Mouse (Mus musculus): ENCODE measurements around the gene Pdia4.
"Not testable (repeated sequence)": the region's sequence is repeated elsewhere in the genome, so short reads cannot be mapped to it uniquely, and the experiment has no call there.

Pdia4 gene

DNA sequence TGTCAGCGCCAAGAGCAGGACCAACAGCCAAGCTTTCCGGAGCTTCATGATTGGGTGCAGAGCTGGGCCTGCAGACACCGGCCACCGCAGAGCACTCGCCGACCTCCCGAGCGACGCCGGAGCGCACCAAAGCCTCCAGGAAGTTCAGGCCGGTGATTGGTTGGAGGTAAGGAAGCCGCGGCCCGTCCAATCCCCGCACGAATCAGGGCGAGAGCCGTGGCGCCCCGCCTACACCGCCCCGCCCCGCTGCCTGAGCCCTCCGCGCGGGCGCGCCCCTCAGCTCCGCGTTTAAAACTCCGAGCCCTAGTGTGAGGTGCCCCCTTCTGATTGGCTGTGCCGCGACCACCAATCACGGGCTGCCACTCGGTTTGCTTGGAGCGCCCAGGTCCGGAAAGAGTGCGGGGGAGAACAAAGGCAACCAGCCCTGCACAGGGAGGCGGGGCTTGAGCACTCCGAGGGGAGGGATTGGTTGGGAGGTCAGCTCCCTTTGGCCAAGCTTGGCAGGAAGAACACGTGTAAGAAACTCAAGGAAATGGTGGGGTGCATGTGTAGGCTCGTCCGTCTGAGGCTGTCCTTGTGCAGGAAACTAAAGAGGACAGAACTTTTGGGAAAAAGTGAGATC is at the start of gene Pdia4:
Gene Pdia4, minus strand, starts transcription at position 174 of the 622 bp plus-strand sequence.
- DNase-seq, result peak; percentile 100

DNA sequence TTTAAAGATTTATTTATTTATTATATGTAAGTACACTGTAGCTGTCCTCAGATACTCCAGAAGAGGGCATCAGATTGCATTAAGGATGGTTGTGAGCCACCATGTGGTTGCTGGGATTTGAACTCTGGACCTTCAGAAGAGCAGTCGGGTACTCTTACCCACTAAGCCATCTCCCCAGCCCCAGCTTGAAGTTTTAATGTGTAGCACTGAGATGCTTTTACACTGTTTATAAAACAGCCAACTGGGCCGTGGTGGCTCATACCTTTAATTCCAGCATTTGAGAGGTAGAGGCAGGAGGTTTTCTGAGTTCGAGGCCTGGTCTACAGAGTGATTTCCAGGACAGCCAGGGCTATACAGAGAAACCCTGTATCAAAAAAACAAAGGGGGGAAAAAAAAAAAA is 44.5 kb upstream of the Pdia4 start:
- not testable (repeated sequence) for DNase-seq

DNA sequence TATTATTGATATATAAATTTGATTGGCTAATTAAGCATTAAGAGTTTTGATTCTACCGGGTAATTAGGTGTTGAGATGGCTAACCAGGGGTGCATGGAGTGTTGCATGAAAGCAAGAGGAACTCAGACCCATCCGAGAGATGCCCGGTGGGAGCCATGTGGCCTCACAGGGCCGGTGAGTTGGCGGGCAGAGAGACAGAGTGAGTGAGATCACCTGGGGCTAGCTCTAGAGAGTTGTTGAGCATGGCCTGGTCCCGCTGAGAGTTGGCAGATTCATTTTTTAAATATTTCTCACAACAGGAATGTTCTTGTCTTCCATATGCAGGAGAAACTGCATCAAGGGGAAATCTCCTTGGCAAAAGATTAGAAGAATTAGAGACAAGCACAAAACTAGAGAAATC is 44.0 kb upstream of the Pdia4 start:
- DNase-seq, result no peak

DNA sequence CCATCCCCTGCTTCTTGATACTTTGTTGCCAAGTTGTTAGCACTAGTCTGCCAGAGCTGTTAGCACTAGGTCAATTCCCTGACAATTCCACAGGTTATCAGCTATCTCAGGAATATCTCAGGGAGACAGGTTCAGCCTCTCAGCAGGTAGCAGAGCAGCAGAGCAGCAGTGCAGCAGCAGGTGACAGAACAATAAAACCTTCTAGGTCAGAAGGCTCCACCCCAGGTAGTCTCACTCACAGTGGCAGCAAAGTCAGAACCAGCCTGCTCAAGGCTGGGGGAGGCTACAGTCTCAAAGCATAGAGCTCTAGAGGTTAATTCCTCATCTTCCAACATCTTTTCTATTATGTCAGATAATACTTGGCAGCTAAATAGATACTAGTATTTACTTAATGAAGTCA is 32.5 kb upstream of the Pdia4 start:
- DNase-seq, result no peak

DNA sequence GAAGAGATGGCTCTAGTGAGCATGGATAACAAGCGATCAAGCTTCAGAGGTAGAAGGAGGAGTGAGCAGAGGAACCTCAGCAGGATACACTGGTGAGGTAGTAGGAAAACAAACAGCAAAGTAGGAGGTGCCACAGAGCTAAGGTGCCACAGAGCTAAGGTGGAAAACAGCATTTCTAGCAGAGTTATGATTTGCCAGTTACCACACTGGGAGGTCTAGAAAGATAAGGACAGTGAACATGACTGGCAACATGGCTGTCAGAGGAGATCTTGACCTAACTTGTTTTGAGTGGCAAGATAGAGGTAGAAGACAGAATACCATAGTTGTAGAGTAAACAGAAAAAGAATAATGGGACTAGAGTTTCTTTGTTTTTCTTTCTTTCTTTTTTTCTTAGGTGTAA is 29.1 kb upstream of the Pdia4 start:
- DNase-seq, result no peak

DNA sequence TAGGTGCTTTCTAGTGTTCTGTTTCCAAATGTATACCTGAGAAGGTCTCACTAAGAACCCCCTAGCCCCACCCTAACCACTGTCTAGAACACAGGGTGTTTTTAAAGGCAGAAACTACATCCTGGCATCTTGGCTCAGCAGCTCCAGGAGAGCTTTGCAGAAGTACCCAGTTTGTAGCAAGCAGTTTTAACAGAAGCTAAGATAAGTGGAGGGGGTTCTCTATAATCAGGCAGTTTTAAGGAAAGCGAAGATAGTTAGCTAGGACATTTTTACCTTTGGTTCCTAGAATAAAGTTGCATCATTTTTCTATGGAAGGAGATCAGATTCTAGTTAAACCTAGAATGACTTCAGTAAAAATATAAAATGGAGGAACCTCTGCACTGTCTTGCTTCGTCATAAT is 28.6 kb upstream of the Pdia4 start:
- DNase-seq, result no peak

DNA sequence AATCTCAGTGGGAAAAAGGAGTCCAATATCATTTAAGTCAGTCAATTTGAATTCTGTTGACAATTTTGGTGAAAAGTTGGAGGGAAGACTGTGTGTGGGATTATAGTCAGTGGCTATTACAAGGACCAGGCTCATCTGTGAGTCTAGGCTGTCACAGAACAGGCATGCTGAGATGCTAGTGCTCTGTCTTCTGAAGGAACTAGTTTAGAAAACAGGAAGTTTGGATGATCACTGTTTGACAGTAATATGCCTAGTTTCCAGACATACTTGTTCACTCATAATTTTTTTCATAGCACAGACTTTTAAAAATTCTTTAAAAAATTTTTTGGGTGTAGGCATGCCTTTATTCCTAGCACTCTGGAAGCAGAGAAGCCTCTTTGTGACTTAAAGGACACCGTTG is 27.8 kb upstream of the Pdia4 start:
- no peak for DNase-seq

DNA sequence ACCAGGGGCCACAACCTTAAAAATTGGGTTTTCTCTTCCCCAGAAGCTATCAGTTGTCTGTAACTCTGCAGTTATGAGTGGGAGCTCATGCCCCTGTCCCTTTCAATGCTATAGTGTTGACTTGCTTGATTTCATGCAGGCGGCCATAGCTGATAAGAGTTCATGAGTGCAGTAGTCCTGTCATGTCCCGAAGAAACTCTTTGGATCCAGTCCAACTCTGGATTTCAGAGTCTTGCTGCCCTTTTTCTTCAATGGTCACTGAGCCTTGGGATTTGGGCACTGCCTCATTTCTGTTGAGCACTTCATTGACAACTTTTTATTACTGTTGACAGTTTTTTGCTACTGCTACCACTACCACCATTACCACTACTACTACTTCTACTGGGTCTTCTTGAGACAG is 24.4 kb upstream of the Pdia4 start:
- no peak for DNase-seq

DNA sequence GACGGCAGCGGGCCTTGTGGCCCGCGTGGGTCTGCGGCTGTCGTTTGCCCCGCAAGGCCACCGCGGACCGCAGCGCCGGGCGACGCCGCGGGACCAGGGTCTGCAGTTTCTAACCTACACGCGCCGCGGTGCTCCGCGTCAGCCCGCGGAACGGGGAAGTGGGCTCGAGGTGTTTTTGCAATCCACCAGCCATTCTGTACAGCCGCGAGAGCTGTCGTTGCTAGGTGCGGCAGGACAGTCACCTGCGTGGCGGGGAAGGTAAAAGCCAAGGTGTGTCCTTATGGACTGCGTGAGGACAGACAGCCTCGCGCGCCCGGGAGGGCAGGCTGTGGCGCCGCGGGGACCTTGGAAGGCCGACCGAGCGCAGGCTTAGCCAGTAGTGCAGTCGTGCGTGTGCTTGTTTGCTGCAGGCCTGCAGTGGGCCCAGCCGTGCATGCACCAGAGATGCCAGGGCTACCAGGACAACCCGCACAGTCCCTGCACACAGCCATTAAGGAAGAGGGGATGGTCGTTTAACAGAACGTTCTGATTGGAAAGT is 22.8 kb upstream of the Pdia4 start:
- DNase-seq, result peak; percentile 94

DNA sequence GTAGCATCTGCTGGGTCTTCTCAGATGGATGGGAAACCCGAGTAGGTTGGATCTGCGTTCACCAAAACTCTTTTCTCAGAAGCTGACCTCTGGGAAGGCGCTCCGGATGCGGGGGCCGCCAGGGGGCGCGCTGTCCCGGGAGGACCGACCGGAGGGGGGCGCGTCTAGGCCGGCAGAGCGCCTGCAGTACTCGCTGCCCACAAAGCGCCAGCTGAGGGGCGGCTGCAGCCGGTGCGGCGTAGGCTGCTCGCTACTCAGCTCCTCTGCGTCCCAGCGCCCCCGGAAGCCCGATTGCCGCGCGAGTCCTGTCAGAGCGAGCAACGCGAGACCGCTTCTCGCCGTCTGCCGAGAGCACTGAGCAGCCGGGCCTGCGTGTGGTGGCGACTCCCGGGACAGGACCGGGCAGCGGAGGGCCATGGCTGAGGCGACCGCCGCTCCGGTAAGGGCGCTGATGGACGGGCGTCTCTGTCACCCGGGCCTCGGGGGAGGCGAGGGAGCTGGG is 22.3 kb upstream of the Pdia4 start, which contains the start of gene Zfp398:
Gene Zfp398, plus strand, starts transcription at position 180 of the 502 bp plus-strand sequence.
- DNase-seq, result peak; percentile 99

DNA sequence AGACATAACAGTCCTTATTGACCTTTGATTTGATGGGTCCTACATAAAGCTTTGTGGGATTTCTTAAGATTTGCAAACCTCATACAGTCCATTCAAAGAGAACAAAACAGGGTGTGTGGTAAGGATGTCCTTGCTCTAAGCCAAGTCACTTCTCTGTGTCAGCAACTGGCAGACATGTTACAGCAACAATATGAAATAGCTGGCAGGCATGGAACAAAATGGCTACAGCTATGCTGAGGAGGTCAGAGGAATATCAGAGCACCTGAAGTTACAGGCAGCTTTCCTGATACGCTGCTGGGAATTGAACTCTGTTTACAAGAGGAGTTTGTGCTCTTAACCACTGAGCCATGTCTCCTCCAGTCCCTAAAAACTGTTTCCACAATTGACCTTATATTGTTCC is 19.0 kb upstream of the Pdia4 start:
- no peak for DNase-seq

DNA sequence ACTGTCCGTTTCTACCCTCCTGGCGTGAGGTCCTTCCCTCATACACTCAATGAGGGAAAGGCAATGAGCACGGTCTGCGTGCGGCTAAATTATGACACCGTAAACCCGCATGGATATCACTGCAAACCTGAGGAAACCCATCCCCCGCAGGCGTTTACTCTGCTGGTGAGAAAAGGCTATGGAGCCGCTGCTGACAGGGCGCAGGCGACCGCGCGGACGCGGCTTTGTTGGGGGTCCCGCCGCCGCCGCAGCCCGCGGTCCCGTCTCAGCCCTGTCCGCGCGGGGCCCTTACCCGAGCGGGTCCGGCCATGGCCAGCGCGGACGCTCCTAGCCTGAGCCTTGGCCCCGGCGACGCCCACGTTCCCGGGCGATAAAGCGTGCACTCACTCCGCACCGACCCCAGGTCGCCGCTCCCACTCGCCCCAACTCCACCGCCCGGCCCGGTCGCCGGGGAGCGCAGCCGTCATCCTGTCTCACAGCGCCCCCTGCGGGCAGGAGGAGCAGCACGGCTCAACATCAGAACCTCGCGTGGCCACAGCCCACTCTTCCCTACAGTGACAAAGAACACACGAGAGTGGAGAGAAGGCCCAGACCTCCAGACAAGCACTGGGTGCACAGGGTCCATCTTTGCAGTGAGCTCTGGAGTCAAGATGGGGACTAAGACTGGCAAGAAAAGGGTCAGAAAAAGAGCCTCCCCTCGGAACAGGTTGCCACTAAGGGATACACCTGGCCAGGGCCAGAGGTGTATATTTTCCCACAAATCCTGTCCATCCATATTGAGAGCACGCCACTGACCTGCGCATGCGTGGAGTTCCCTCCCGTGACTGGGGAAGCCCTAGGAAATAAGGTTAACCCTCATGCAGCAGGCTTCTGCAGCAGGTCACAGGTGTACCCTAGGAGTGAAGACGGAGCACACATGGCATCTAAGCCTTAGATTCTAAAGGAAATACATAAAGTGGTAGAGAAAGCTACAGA is 17.2 kb upstream of the Pdia4 start, which contains the start of gene Zfp786:
Gene Zfp786, minus strand, starts transcription at position 764 of the 975 bp plus-strand sequence.
- peak; percentile 98 for DNase-seq

DNA sequence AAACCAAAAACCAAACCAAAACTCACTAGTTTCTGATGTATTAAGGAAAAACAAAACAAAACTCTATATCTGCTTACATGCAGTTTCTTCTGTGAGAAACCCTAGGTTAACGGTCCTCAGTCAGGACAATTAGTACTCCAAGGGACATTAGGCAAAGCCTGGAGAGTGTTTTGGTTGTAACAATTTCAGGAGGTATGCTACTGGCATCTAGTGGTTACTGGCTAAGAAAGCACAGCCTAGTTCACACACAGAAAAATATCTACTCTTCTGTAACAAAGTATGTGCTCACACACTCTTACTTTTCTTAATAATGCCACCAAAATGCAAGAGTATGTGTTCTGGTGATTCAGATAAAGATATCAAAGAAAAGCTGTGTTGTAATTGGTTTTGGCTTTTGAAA is 15.7 kb upstream of the Pdia4 start:
- DNase-seq, result no peak

DNA sequence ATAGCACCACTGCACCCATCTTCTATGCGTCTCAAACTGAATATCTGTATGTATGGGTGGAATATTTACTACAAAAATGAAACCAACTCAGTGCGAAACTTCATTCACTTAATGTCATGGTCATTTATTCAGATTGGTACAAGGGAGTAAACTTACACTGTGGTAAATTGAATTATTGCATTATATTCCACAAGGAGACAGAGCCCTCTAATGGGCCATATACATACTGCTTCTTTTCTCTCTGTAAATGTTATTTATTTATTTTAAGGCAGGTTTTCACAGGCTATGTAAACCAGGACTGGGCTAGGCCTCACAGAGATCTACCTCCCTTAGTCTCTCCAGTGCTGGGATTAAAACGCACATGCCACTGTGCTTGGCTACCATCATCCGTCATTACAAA is 14.2 kb upstream of the Pdia4 start:
- DNase-seq, result no peak

DNA sequence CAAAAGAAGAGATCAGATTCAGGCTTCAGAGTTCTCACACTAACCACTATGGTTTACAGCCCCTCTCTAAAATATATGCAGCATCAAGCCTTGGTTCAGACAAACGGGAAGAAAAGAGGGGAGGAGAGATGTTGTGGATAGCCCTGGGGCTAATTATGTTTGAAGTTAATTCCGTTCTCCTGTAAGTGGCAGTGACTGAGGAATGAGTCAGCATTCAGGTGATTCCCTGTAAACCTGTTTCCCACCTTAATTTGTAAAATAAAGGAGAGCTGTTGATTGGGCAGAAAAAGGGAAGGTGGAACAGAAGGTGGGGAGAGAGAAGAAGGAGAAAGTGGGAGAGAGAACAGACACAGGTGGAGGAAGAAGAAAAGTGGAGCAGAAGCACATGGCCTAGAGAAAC is 11.0 kb upstream of the Pdia4 start:
- DNase-seq, result no peak

DNA sequence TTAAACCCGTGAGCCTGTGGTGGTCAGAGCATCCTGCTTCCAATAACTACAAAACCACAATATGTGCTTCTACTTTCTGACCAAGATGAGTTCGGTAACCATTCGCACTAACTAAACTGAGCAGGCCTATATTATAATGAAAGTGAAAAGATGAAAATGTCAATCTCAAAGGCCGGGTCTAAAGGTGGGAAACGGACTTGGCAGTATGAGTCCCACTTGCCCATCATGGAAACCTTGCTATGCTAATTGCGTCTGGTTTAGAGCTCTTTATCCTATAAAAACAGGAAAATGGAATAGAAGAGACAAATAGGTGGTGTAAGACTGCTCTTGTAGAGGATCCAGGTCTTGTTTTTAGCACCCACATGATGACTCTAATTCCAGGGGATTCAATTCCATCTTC is 8.5 kb upstream of the Pdia4 start:
- DNase-seq, result peak; percentile 51

DNA sequence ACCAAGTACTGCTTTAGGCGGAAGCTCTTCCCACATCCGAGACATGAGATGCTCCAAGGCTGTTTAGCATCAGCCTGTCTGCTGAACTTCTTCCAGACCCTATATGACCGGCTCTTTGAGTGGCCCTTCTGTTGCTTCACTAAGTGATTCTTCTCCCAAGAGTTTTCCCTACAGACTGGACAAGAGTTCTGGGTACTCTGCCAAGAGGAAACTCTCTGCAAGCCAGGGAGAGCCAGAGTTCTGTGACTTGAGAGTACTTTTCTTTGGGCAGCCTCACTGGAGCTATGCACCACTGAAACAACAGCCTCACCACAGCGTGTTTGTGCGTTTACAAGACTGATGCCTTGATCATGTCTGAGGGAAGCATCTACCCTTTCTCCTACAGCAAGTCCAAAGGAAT is 8.0 kb upstream of the Pdia4 start:
- DNase-seq, result peak; percentile 42

DNA sequence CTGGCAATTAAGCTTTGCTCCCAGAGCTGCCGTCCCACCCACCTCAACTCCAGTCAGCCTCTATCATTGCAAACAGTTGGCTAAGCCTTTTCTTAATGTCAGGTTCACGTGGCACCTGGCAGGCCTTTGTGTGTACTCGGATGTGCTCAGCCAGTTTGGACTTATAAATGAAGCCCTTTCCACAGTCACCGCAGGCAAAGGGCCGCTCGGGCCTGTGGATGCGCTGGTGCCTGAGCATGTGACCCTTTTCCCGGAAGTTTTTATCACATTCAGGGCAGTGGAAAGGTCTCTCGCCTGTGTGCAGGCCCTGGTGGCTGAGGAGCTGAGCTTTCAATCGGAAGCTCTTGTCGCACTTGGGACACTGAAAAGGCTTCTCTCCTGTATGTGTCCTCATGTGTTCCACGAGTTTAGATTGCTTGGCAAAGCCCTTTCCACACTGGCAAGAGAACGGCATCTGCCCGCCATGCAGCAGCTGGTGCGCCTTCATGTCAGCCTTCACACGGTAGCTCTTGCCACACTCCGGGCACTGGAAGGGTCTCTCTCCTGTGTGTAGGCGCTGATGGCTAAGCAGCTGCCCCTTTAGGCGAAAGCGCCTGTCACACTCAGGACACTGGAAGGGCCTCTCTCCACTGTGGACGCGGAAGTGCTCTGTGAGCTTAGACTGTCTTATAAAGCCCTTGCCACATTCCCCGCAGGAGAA is 6.5 kb upstream of the Pdia4 start:
- DNase-seq, result peak; percentile 83

DNA sequence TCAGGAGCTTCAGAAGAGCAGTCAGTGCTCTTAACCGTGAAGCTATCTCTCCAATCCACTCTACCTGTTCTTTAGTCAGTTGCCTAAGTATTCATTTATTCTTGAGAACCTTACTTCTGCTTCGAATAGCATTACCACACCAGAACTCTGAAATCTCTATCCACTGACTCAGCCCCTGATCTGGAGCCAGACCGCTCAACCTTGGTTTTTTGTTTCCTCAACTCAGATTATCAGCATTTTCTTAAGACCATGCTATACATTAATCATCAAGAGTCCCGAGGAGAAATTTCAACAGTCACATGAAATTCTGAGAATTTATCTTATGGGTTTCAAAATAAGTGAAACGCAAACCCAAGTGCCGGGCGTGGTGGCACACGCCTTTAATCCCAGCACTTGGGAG is 5.5 kb upstream of the Pdia4 start:
- DNase-seq, result no peak

DNA sequence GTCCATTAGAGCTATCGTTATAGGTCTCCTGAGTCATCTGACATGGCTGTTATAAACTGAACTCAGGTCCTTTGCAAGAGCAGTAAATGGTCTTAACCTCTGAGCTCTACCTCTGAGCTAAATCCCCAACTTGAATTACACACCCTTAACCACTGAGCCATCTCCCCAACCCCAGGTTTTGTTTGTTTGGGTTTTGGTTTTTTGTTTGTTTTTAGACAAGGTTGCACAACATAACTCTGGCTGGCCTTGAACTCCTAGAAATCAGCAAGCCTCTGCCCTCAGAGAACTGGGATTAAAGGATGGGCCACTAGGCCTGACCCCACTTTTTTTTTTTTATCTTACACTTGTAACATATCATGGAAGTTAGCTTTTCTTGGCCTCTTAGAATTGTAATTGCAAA is 2.9 kb upstream of the Pdia4 start:
- no peak for DNase-seq

DNA sequence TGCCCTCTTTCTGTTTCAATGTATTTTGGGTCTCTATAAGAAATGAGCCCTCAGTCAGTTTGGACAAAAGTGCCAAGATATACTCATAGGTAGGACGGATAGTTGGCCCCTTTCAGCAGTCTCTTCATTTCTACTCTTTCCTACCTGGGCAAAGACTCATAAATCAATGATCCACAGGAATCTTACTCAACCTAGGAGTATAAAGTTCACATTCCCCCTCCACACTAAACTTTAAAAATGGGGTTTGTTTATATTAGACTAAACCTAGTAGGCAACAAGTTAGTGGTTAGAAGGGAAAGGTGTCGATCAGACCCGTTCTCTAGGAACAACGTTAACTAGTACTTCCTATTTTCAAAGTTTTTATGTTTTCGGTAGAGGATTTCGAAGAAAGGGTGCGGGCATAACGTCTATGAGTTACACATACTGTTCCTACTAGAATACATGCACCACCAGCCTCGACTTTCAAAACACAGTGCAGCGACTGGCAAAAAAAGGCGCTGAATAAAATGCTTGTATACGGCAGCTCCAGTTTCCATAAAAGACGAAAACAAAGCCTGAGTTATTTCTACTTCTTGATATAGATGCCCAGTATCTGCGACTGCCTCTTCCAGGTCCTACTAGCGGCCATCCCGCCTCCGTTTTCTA is 837 bp downstream of the Pdia4 start:
- DNase-seq, result peak; percentile 57

DNA sequence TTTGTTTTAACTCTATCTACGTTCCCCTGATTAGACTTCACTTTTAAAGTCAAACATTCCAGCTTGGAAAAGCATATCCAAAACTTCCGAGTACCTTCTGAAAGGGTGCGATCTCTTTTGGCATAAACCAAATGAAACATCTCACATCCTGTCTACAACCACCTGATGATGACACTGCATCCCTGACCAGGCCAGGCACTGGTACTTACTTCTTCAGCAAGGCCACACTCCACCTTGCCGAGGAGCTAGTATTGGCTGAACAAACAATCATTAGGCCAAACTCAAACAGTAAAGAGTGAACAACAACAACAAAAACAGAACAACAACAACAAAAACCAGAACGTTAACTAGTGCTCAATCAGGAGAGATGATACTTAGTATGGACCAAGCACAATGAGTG is 1.9 kb downstream of the Pdia4 start:
- peak; percentile 70 for DNase-seq

DNA sequence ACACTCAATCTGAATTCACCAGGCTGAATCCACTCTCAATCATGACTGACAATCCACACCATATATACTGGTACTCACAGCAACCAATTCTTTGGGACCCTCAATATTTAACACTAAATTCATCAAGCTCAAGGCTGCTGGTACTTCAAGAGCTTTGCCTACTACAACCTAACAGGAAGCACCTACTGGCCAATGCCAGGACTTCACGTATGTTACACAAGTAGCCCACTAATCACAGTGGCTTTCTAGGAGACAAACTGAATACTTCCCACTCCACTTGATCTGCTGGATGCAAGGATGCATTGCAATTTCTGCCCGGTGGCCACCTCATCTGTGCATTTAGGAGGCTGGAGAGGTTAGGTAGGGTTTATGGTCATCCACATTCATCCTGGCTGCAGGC is 3.0 kb downstream of the Pdia4 start:
- peak; percentile 42 for DNase-seq
